Mouse (Mus musculus): ENCODE measurements around the gene Ppp2r1b. TPM values are rescaled to one million over a fixed set of nuclear protein-coding genes. Genes with fewer than 3 reads are reported as not detected.

Gene Ppp2r1b
- polyA plus RNA-seq, 1 experiment from 2014 or later, result 58.9 TPM

- H3K27me3 ChIP-seq, result no peaks in the 10 kb centered on the region
- H3K27ac ChIP-seq (replicated peaks), result no peak overlapping the region
- no peak overlapping the region for H3K4me3 ChIP-seq (replicated peaks)
- WGBS, result 85% methylated on average over 9 of the region's 9 CpGs
- no peaks in the 10 kb centered on the region for H3K4me1 ChIP-seq
- no peak for ATAC-seq (ENCODE audit: insufficient number of reproducible peaks, low FRiP score, low TSS enrichment, low read depth)
- H3K4me2 ChIP-seq (replicated peaks), result no peak overlapping the region
- H3K36me3 ChIP-seq, result peaks cover 67% of the 10 kb centered on the region
- no peaks in the 10 kb centered on the region for H3K9me3 ChIP-seq (replicated peaks)
- no peak overlapping the region for H3K9ac ChIP-seq
Observed at GRCm38 (mm10) chr9:50873210-50873609, 28.1 kb downstream of the Ppp2r1b start.

GRCm38 (mm10) chr9:50874031-50874430 lies 28.9 kb downstream of the Ppp2r1b start:
- 82% methylated on average over 6 of the region's 6 CpGs for WGBS
- no peaks in the 10 kb centered on the region for H3K27me3 ChIP-seq
- peaks cover 71% of the 10 kb centered on the region for H3K36me3 ChIP-seq
- no peak overlapping the region for H3K27ac ChIP-seq (replicated peaks)
- H3K9ac ChIP-seq, result no peak overlapping the region
- H3K4me3 ChIP-seq (replicated peaks), result no peak overlapping the region
- H3K9me3 ChIP-seq (replicated peaks), result no peaks in the 10 kb centered on the region
- ATAC-seq (ENCODE audit: insufficient number of reproducible peaks, low FRiP score, low TSS enrichment, low read depth), result no peak
- no peaks in the 10 kb centered on the region for H3K4me1 ChIP-seq
- H3K4me2 ChIP-seq (replicated peaks), result no peak overlapping the region

GRCm38 (mm10) chr9:50875470-50875869 lies 30.4 kb downstream of the Ppp2r1b start:
- no peaks in the 10 kb centered on the region for H3K27me3 ChIP-seq
- H3K36me3 ChIP-seq, result peaks cover 75% of the 10 kb centered on the region
- no peak for ATAC-seq (ENCODE audit: insufficient number of reproducible peaks, low FRiP score, low TSS enrichment, low read depth)
- no peaks in the 10 kb centered on the region for H3K9me3 ChIP-seq (replicated peaks)
- no peak overlapping the region for H3K4me2 ChIP-seq (replicated peaks)
- WGBS, result 90% methylated on average over 4 of the region's 4 CpGs
- H3K27ac ChIP-seq (replicated peaks), result no peak overlapping the region
- no peak overlapping the region for H3K4me3 ChIP-seq (replicated peaks)
- H3K9ac ChIP-seq, result no peak overlapping the region
- H3K4me1 ChIP-seq, result no peaks in the 10 kb centered on the region

- Histone ChIP-seq H3K4me3 (replicated peaks) (no peak overlapping the region), H3K9ac (no peak overlapping the region), H3K27ac (replicated peaks) (no peak overlapping the region), H3K4me1 (no peaks in the 10 kb centered on the region), H3K27me3 (no peaks in the 10 kb centered on the region), H3K9me3 (replicated peaks) (no peaks in the 10 kb centered on the region), H3K4me2 (replicated peaks) (no peak overlapping the region), H3K36me3 (peaks cover 73% of the 10 kb centered on the region)
- WGBS, result 81% methylated on average over 3 of the region's 3 CpGs
- ATAC-seq (ENCODE audit: insufficient number of reproducible peaks, low FRiP score, low TSS enrichment, low read depth), result no peak
Observed at GRCm38 (mm10) chr9:50876287-50876686, 31.2 kb downstream of the Ppp2r1b start.

GRCm38 (mm10) chr9:50877431-50877830 lies 32.3 kb downstream of the Ppp2r1b start:
- Histone ChIP-seq H3K9ac (no peak overlapping the region), H3K4me2 (replicated peaks) (no peak overlapping the region), H3K27me3 (no peaks in the 10 kb centered on the region), H3K36me3 (peaks cover 76% of the 10 kb centered on the region), H3K4me3 (replicated peaks) (no peak overlapping the region), H3K27ac (replicated peaks) (no peak overlapping the region), H3K4me1 (no peaks in the 10 kb centered on the region), H3K9me3 (replicated peaks) (no peaks in the 10 kb centered on the region)
- WGBS, result 70% methylated on average over 3 of the region's 3 CpGs
- ATAC-seq (ENCODE audit: insufficient number of reproducible peaks, low FRiP score, low TSS enrichment, low read depth), result no peak

- Histone ChIP-seq H3K4me3 (replicated peaks) (no peak overlapping the region), H3K4me1 (peaks cover 28% of the 10 kb centered on the region), H3K9me3 (replicated peaks) (no peaks in the 10 kb centered on the region), H3K27ac (replicated peaks) (no peak overlapping the region), H3K9ac (no peak overlapping the region), H3K36me3 (peaks cover 40% of the 10 kb centered on the region), H3K4me2 (replicated peaks) (no peak overlapping the region), H3K27me3 (no peaks in the 10 kb centered on the region)
- WGBS, result 77% methylated on average over 2 of the region's 2 CpGs
- no peak for ATAC-seq (ENCODE audit: insufficient number of reproducible peaks, low FRiP score, low TSS enrichment, low read depth)
Observed at GRCm38 (mm10) chr9:50882183-50882582, 37.1 kb downstream of the Ppp2r1b start.

GRCm38 (mm10) chr9:50884093-50884492 lies 39.0 kb downstream of the Ppp2r1b start:
- Histone ChIP-seq H3K4me2 (replicated peaks) (no peak overlapping the region; the same call in 1 of the 2 replicates), H3K27me3 (no peaks in the 10 kb centered on the region), H3K4me1 (peaks cover 34% of the 10 kb centered on the region), H3K27ac (replicated peaks) (peak overlapping the region; percentile 74), H3K9ac (no peak overlapping the region), H3K36me3 (peaks cover 24% of the 10 kb centered on the region), H3K9me3 (replicated peaks) (no peaks in the 10 kb centered on the region), H3K4me3 (replicated peaks) (no peak overlapping the region)
- 55% methylated on average over 8 of the region's 8 CpGs for WGBS
- ATAC-seq (ENCODE audit: insufficient number of reproducible peaks, low FRiP score, low TSS enrichment, low read depth), result no peak

- peak; percentile 17; the same call in 1 of the 2 replicates for ATAC-seq (ENCODE audit: insufficient number of reproducible peaks, low FRiP score, low TSS enrichment, low read depth)
- H3K27ac ChIP-seq (replicated peaks), result peak overlapping the region; percentile 74
- H3K4me1 ChIP-seq, result peaks cover 35% of the 10 kb centered on the region
Observed at GRCm38 (mm10) chr9:50884741-50885599, 39.9 kb downstream of the Ppp2r1b start.

GRCm38 (mm10) chr9:50885600-50885987 lies 40.5 kb downstream of the Ppp2r1b start:
- no peak overlapping the region for H3K4me3 ChIP-seq (replicated peaks)
- peaks cover 9% of the 10 kb centered on the region; the same call in 1 of the 2 replicates for H3K36me3 ChIP-seq
- peak overlapping the region; percentile 21; the same call in 1 of the 2 replicates for H3K4me2 ChIP-seq (replicated peaks)
- H3K9ac ChIP-seq, result no peak overlapping the region
- peak overlapping the region; percentile 53 for H3K27ac ChIP-seq (replicated peaks)
- ATAC-seq (ENCODE audit: insufficient number of reproducible peaks, low FRiP score, low TSS enrichment, low read depth), result no peak
- H3K9me3 ChIP-seq (replicated peaks), result no peaks in the 10 kb centered on the region
- WGBS, result 50% methylated on average over 1 of the region's 1 CpGs
- H3K27me3 ChIP-seq, result no peaks in the 10 kb centered on the region
- peaks cover 35% of the 10 kb centered on the region for H3K4me1 ChIP-seq

More at GRCm38 (mm10) chr9:50884741-50885599, 39.9 kb downstream of the Ppp2r1b start:
- no peaks in the 10 kb centered on the region for H3K27me3 ChIP-seq
- H3K4me2 ChIP-seq (replicated peaks), result peak overlapping the region; percentile 21; the same call in 1 of the 2 replicates
- H3K9ac ChIP-seq, result no peak overlapping the region
- H3K36me3 ChIP-seq, result peaks cover 15% of the 10 kb centered on the region
- WGBS, result 46% methylated on average over 10 of the region's 10 CpGs
- H3K4me3 ChIP-seq (replicated peaks), result no peak overlapping the region
- no peaks in the 10 kb centered on the region for H3K9me3 ChIP-seq (replicated peaks)

GRCm38 (mm10) chr9:50886870-50887269 lies 41.8 kb downstream of the Ppp2r1b start:
- WGBS, result 97% methylated on average over 1 of the region's 1 CpGs

GRCm38 (mm10) chr9:50887351-50887750 lies 42.2 kb downstream of the Ppp2r1b start:
- Histone ChIP-seq H3K4me2 (replicated peaks) (no peak overlapping the region), H3K9me3 (replicated peaks) (no peaks in the 10 kb centered on the region), H3K4me1 (peaks cover 35% of the 10 kb centered on the region), H3K27me3 (no peaks in the 10 kb centered on the region), H3K4me3 (replicated peaks) (no peak overlapping the region), H3K9ac (no peak overlapping the region), H3K36me3 (no peaks in the 10 kb centered on the region), H3K27ac (replicated peaks) (no peak overlapping the region; the same call in 1 of the 2 replicates)
- WGBS, result 38% methylated on average over 4 of the region's 4 CpGs
- no peak for ATAC-seq (ENCODE audit: insufficient number of reproducible peaks, low FRiP score, low TSS enrichment, low read depth)

More at GRCm38 (mm10) chr9:50886870-50887269, 41.8 kb downstream of the Ppp2r1b start:
- no peaks in the 10 kb centered on the region for H3K27me3 ChIP-seq
- H3K27ac ChIP-seq (replicated peaks), result no peak overlapping the region; the same call in 1 of the 2 replicates
- H3K4me1 ChIP-seq, result peaks cover 35% of the 10 kb centered on the region
- no peak overlapping the region for H3K9ac ChIP-seq
- no peaks in the 10 kb centered on the region for H3K9me3 ChIP-seq (replicated peaks)
- H3K36me3 ChIP-seq, result no peaks in the 10 kb centered on the region
- ATAC-seq (ENCODE audit: insufficient number of reproducible peaks, low FRiP score, low TSS enrichment, low read depth), result no peak
- no peak overlapping the region for H3K4me3 ChIP-seq (replicated peaks)
- H3K4me2 ChIP-seq (replicated peaks), result no peak overlapping the region

All from embryonic facial prominence, embryonic 15.5 days (tissue).